Mouse (Mus musculus) megakaryocyte, embryonic 14.5 days (primary cell): Measurements from ENCODE around the gene Prcd.

ENCODE experiments used
- FLI1 ChIP-seq: IDR thresholded peaks from 2 replicates; pipeline ENCODE4 v1.6.1; 2012; ENCODE audit warnings: low read length, inconsistent platforms, mixed read lengths
- GATA1 ChIP-seq: IDR thresholded peaks from 3 replicates; pipeline ENCODE4 v1.6.1; 2012; ENCODE audit warnings: mixed read lengths, low read length, inconsistent platforms, borderline replicate concordance

DNA sequence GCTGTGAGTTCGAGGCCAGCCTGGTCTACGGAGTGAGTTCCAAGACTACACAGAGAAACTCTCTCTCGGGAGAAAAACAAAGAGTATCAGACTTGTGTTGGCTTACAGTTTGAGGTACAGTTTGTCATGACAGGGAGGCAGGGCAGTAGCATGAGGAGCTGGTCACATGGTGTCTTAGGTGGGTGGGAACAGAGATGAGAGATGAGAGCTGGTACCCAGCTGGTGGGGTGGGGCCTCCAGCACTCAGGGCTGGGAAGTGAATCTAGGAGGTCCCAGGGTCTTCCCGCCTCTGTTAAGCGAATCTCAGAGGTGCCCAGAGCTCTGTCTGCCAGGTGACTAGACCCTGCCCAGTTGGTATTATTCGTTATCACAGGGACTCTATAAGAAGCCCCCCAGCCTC is 23.9 kb upstream of the Prcd start:
- no peak for TF ChIP-seq GATA1
- TF ChIP-seq FLI1: no peak
